ENCODE assay signal across 16 mouse cellular contexts in genomic region chr11:120665406-120665805, GRCm38 (mm10). TPM values are rescaled to one million over a fixed set of nuclear protein-coding genes. Genes with fewer than 3 reads are reported as not detected.
A peak's percentile ranks its signal among the peaks of the same experiment; 100 is the strongest.
DNase-seq lines count a peak whose midpoint lies in the region; ATAC-seq lines count a peak whose summit lies in the region.
"Had no signal": no experiment of that assay in that cellular context is flagged by ENCODE, and none has a peak within 500 bp of the region (broad histone marks: within the 10 kb centered on the region; RNA-seq: fewer than 3 reads in every experiment).

No protein-coding gene starts in this region.

- H3K36me3 ChIP-seq in kidney, embryonic 16.5 days (ENCODE audit: insufficient read depth, low read length): no peaks in the 10 kb centered on the region
- H3K36me3 ChIP-seq in kidney, embryonic 15.5 days: no peaks in the 10 kb centered on the region
- H3K36me3 ChIP-seq in midbrain, embryonic 11.5 days (ENCODE audit: control insufficient read depth, insufficient read depth, low read length): no peaks in the 10 kb centered on the region
- H3K36me3 ChIP-seq: embryonic facial prominence, embryonic 13.5 days; liver, embryonic 15.5 days had no signal

- peak; percentile 75 for DNase-seq in heart, adult 8-10 months (ENCODE audit: low spot score)
- DNase-seq in heart, postnatal 4 days: peak; percentile 67
- peak; percentile 65 to 90 for DNase-seq in lung, postnatal 4 days
- no peak for DNase-seq in thymus, adult 18-20 months
- DNase-seq in midbrain, embryonic 11.5 days (ENCODE audit: low spot score, missing footprints): no peak
- DNase-seq in adrenal gland, postnatal 36 days: no peak
- DNase-seq: adrenal gland, postnatal 25 days; cerebellum, adult 2 months; thymus, postnatal 4 days had no signal

- H3K27me3 ChIP-seq in kidney, embryonic 16.5 days (ENCODE audit: insufficient read depth, low read length): peaks cover 31% of the 10 kb centered on the region
- peaks cover 37% of the 10 kb centered on the region for H3K27me3 ChIP-seq in kidney, embryonic 15.5 days
- H3K27me3 ChIP-seq in midbrain, embryonic 11.5 days (ENCODE audit: control insufficient read depth, insufficient read depth, low read length): peaks cover 32% of the 10 kb centered on the region

- peaks cover 10% of the 10 kb centered on the region; the same call in 1 of the 2 replicates for H3K4me1 ChIP-seq in kidney, embryonic 16.5 days (ENCODE audit: insufficient read depth, low read length)
- H3K4me1 ChIP-seq in kidney, embryonic 15.5 days: peaks cover 16% of the 10 kb centered on the region
- peaks cover 5% of the 10 kb centered on the region for H3K4me1 ChIP-seq in midbrain, embryonic 11.5 days (ENCODE audit: control insufficient read depth, insufficient read depth, low read length)

- H3K4me2 ChIP-seq in kidney, embryonic 16.5 days (replicated peaks; ENCODE audit: low read depth, low read length): no peak overlapping the region
- H3K4me2 ChIP-seq in kidney, embryonic 15.5 days: no peak overlapping the region
- H3K4me2 ChIP-seq in midbrain, embryonic 11.5 days: no peak overlapping the region
- H3K4me2 ChIP-seq: embryonic facial prominence, embryonic 13.5 days; liver, embryonic 15.5 days had no signal

- peak; percentile 30; the same call in 1 of the 2 replicates for ATAC-seq in kidney, embryonic 16.5 days (ENCODE audit: low FRiP score, low TSS enrichment)
- no peak for ATAC-seq in kidney, embryonic 15.5 days (replicated peaks; ENCODE audit: low FRiP score)
- no peak for ATAC-seq in midbrain, embryonic 11.5 days (ENCODE audit: low FRiP score)
- ATAC-seq: midbrain, embryonic 16.5 days had no signal

- H3K9ac ChIP-seq in kidney, embryonic 16.5 days (replicated peaks; ENCODE audit: low read length): no peak overlapping the region; the same call in 1 of the 2 replicates
- H3K9ac ChIP-seq in kidney, embryonic 15.5 days: no peak overlapping the region
- no peak overlapping the region for H3K9ac ChIP-seq in midbrain, embryonic 11.5 days (ENCODE audit: low read length)
- H3K9ac ChIP-seq: embryonic facial prominence, embryonic 13.5 days; liver, embryonic 15.5 days had no signal

- H3K9me3 ChIP-seq in kidney, embryonic 16.5 days (ENCODE audit: low read length): no peaks in the 10 kb centered on the region
- no peaks in the 10 kb centered on the region for H3K9me3 ChIP-seq in kidney, embryonic 15.5 days (replicated peaks)
- H3K9me3 ChIP-seq in midbrain, embryonic 11.5 days (ENCODE audit: control insufficient read depth, low read length): no peaks in the 10 kb centered on the region
- H3K9me3 ChIP-seq: embryonic facial prominence, embryonic 13.5 days; liver, embryonic 15.5 days had no signal

- no peak overlapping the region for H3K4me3 ChIP-seq in kidney, embryonic 16.5 days (ENCODE audit: low read length)
- no peak overlapping the region for H3K4me3 ChIP-seq in kidney, embryonic 15.5 days (replicated peaks)
- no peak overlapping the region for H3K4me3 ChIP-seq in midbrain, embryonic 11.5 days (ENCODE audit: low read depth, low read length)
- H3K4me3 ChIP-seq: embryonic facial prominence, embryonic 13.5 days; liver, embryonic 15.5 days had no signal

- H3K27ac ChIP-seq in kidney, embryonic 16.5 days (ENCODE audit: low read length): no peak overlapping the region
- H3K27ac ChIP-seq in kidney, embryonic 15.5 days: no peak overlapping the region
- H3K27ac ChIP-seq in midbrain, embryonic 11.5 days (ENCODE audit: low read depth, low read length): no peak overlapping the region
- H3K27ac ChIP-seq: embryonic facial prominence, embryonic 13.5 days; liver, embryonic 15.5 days had no signal

- 71% methylated on average over 3 of the region's 3 CpGs for WGBS in kidney, embryonic 16.5 days
- WGBS in kidney, embryonic 15.5 days: 59% methylated on average over 3 of the region's 3 CpGs
- 88% methylated on average over 3 of the region's 3 CpGs for WGBS in midbrain, embryonic 11.5 days

RNA-seq across cellular contexts. Expression of gene Notum, which starts 4.4 kb away (rescaled TPM):
- polyA plus RNA-seq in kidney, embryonic 16.5 days (2015; fragmentation: Nextera tagmentation; extraction: Ambion mirVana): 4.8 and 5.9 TPM in 2 replicates
- 5.2 and 7.7 TPM in 2 replicates for polyA plus RNA-seq in kidney, embryonic 15.5 days (2015; fragmentation: Nextera tagmentation; extraction: Ambion mirVana)
- total RNA-seq in heart, adult 8-10 months (2022): under 1 TPM; 0.12 to 0.24 (median 0.13) TPM
- under 1 TPM; 0.16 to 0.26 TPM for total RNA-seq in heart, postnatal 4 days (2021)
- polyA plus RNA-seq in midbrain, embryonic 11.5 days (2014; fragmentation: Nextera tagmentation; extraction: Ambion mirVana): 0.90 and 1.4 TPM in 2 replicates
- 1 to 10 TPM; 8.5 to 9.8 TPM for total RNA-seq in adrenal gland, postnatal 36 days (2021)
- total RNA-seq: hematopoietic stem cell, adult 5-6 weeks; neutrophil, adult 5-6 weeks had no signal

RNA-seq across cellular contexts. Expression of gene Aspscr1, which starts 7.4 kb away (rescaled TPM):
- polyA plus RNA-seq in kidney, embryonic 16.5 days (2015; fragmentation: Nextera tagmentation; extraction: Ambion mirVana): 146 TPM in 2 replicates
- 127 and 144 TPM in 2 replicates for polyA plus RNA-seq in kidney, embryonic 15.5 days (2015; fragmentation: Nextera tagmentation; extraction: Ambion mirVana)
- total RNA-seq in heart, adult 8-10 months (2022): 10 to 100 TPM; 37.3 to 44.3 (median 41.5) TPM
- 10 to 100 TPM; 62.7 to 64.0 TPM for total RNA-seq in heart, postnatal 4 days (2021)
- 101 and 113 TPM in 2 replicates for polyA plus RNA-seq in midbrain, embryonic 11.5 days (2014; fragmentation: Nextera tagmentation; extraction: Ambion mirVana)
- total RNA-seq in adrenal gland, postnatal 36 days (2021): 10 to 100 TPM; 71.1 to 95.1 TPM

RNA-seq across cellular contexts. Expression of gene Myadml2, which starts 17.4 kb away (rescaled TPM):
- 0.51 and 0.73 TPM in 2 replicates for polyA plus RNA-seq in kidney, embryonic 16.5 days (2015; fragmentation: Nextera tagmentation; extraction: Ambion mirVana)
- polyA plus RNA-seq in kidney, embryonic 15.5 days (2015; fragmentation: Nextera tagmentation; extraction: Ambion mirVana): 0.28 and 0.29 TPM in 2 replicates
- total RNA-seq in heart, adult 8-10 months (2022): 100 to 1,000 TPM in 2 of 4 experiments, 10 to 100 TPM in 2; 90.6 to 123 (median 103) TPM
- 10 to 100 TPM; 26.3 to 28.1 TPM for total RNA-seq in heart, postnatal 4 days (2021)
- polyA plus RNA-seq in midbrain, embryonic 11.5 days (2014; fragmentation: Nextera tagmentation; extraction: Ambion mirVana): 0.36 and 0.57 TPM in 2 replicates
- total RNA-seq in adrenal gland, postnatal 36 days (2021): not detected
- total RNA-seq: adrenal gland, postnatal 25 days; hematopoietic stem cell, adult 5-6 weeks; neutrophil, adult 5-6 weeks had no signal
- polyA plus RNA-seq: embryonic facial prominence, embryonic 13.5 days had no signal

RNA-seq across cellular contexts. Expression of gene Pycr1, which starts 21.8 kb away (rescaled TPM):
- 26.8 and 27.3 TPM in 2 replicates for polyA plus RNA-seq in kidney, embryonic 16.5 days (2015; fragmentation: Nextera tagmentation; extraction: Ambion mirVana)
- polyA plus RNA-seq in kidney, embryonic 15.5 days (2015; fragmentation: Nextera tagmentation; extraction: Ambion mirVana): 25.4 and 29.3 TPM in 2 replicates
- 1 to 10 TPM in 3 of 4 experiments, under 1 TPM in 1; 0.91 to 2.8 (median 1.8) TPM for total RNA-seq in heart, adult 8-10 months (2022)
- total RNA-seq in heart, postnatal 4 days (2021): 1 to 10 TPM; 7.9 to 8.0 TPM
- polyA plus RNA-seq in midbrain, embryonic 11.5 days (2014; fragmentation: Nextera tagmentation; extraction: Ambion mirVana): 32.4 and 32.8 TPM in 2 replicates
- 1 to 10 TPM; 1.1 to 1.5 TPM for total RNA-seq in adrenal gland, postnatal 36 days (2021)
- total RNA-seq: neutrophil, adult 5-6 weeks had no signal

RNA-seq across cellular contexts. Expression of gene Mafg, which starts 32.0 kb away (rescaled TPM):
- 24.3 and 25.4 TPM in 2 replicates for polyA plus RNA-seq in kidney, embryonic 16.5 days (2015; fragmentation: Nextera tagmentation; extraction: Ambion mirVana)
- polyA plus RNA-seq in kidney, embryonic 15.5 days (2015; fragmentation: Nextera tagmentation; extraction: Ambion mirVana): 32.2 and 35.9 TPM in 2 replicates
- 10 to 100 TPM; 33.0 to 47.3 (median 39.2) TPM for total RNA-seq in heart, adult 8-10 months (2022)
- total RNA-seq in heart, postnatal 4 days (2021): 10 to 100 TPM; 23.4 to 25.8 TPM
- polyA plus RNA-seq in midbrain, embryonic 11.5 days (2014; fragmentation: Nextera tagmentation; extraction: Ambion mirVana): 18.0 and 19.7 TPM in 2 replicates
- 10 to 100 TPM; 50.4 to 78.6 TPM for total RNA-seq in adrenal gland, postnatal 36 days (2021)

Comparison
In these comparisons a context has a peak if more than half of its experiments do, and no peak if none do; other contexts are left out.
1. DNase-seq: peak in heart, adult 8-10 months (single experiment), heart, postnatal 4 days (single experiment) and lung, postnatal 4 days (2 of 2); none in thymus, adult 18-20 months (0 of 2), midbrain, embryonic 11.5 days (single experiment) and adrenal gland, postnatal 36 days (0 of 2).
2. RNA of gene Notum, which starts 4.4 kb away (total RNA-seq): 8.5 to 9.8 TPM in adrenal gland, postnatal 36 days; 0.16 to 0.26 TPM in heart, postnatal 4 days and 0.12 to 0.24 TPM in heart, adult 8-10 months; every median in the first group is over 4 times any median in the second.
3. RNA of gene Myadml2, which starts 17.4 kb away (total RNA-seq): 90.6 to 123 TPM in heart, adult 8-10 months and 26.3 to 28.1 TPM in heart, postnatal 4 days; not detected in adrenal gland, postnatal 36 days; every median in the first group is over 10 times any median in the second.